Mouse (Mus musculus) liver, embryonic 16.5 days (tissue): ENCODE results near the gene Prkn. TPM values are rescaled to one million over a fixed set of nuclear protein-coding genes. Genes with fewer than 3 reads are reported as not detected.

ENCODE experiments used
- ATAC-seq: fragments of 200-750 bp; cut with Nextera tagmentation; 2 replicates; pipeline ENCODE4 v1.8.0; 2017; ENCODE audit warnings: low read depth, mild to moderate bottlenecking, moderate number of reproducible peaks, moderate library complexity
- H3K27ac ChIP-seq: fragments of 300-500 bp; sonication (generic); 2 replicates; pipeline ENCODE4 v1.5.1; 2014; ENCODE audit warnings: mild to moderate bottlenecking, low read length
- H3K27me3 ChIP-seq: fragments of 300-500 bp; sonication (generic); 2 replicates; pipeline ENCODE4 v1.6.1; 2014; ENCODE audit warnings: low read depth, low read length, mixed read lengths; ENCODE audit not compliant: control insufficient read depth, insufficient read depth
- H3K36me3 ChIP-seq: fragments of 300-500 bp; sonication (generic); 2 replicates; pipeline ENCODE4 v1.6.1; 2014; ENCODE audit warnings: mild to moderate bottlenecking; ENCODE audit not compliant: control insufficient read depth, insufficient read depth
- H3K4me1 ChIP-seq: fragments of 300-500 bp; sonication (generic); 2 replicates; pipeline ENCODE4 v1.6.1; 2014; ENCODE audit warnings: low read depth, low read length, mixed read lengths; ENCODE audit not compliant: control insufficient read depth
- H3K4me2 ChIP-seq: fragments of 300-500 bp; sonication (generic); 2 replicates; pipeline ENCODE4 v1.6.1; 2014; ENCODE audit warnings: low read depth, low read length, mixed read lengths
- H3K4me3 ChIP-seq: fragments of 300-500 bp; sonication (generic); 2 replicates; pipeline ENCODE4 v1.5.1; 2014; ENCODE audit warnings: low read depth, mild to moderate bottlenecking, low read length
- H3K9ac ChIP-seq: fragments of 300-500 bp; sonication (generic); 2 replicates; pipeline ENCODE4 v1.6.1; 2014; ENCODE audit warnings: low read depth, low read length
- H3K9me3 ChIP-seq: fragments of 300-500 bp; sonication (generic); replicated peaks from 2 replicates; pipeline ENCODE4 v1.6.1; 2016; ENCODE audit warnings: low read length; ENCODE audit not compliant: control insufficient read depth
- WGBS: fragments of 180-500 bp; shearing (Covaris S2); extraction: QIAGEN DNeasy Blood & Tissue Kit; methylation state at CpG from one replicate; pipeline ENCODE4 v1.1.7; 2014; ENCODE audit not compliant: insufficient replicate concordance; 5-methylcytosine and 5-hydroxymethylcytosine counted together
- polyA plus RNA-seq: library from polyadenylated mRNA; unstranded; fragments of >200 nt; fragmentation: Nextera tagmentation; extraction: Ambion mirVana; gene quantifications from 2 replicates; pipeline ENCODE4 v1.2.1, GENCODE M21; 2015

Prkn gene
- polyA plus RNA-seq, 1 experiment from 2014 or later = 0.70 TPM

- no peak overlapping the region for H3K9ac ChIP-seq
- no peaks in the 10 kb centered on the region for H3K36me3 ChIP-seq
- H3K27me3 ChIP-seq = no peaks in the 10 kb centered on the region
- WGBS = 63% methylated on average over 9 of the region's 9 CpGs
- H3K9me3 ChIP-seq = no peaks in the 10 kb centered on the region
- no peak for ATAC-seq
- no peaks in the 10 kb centered on the region for H3K4me1 ChIP-seq
- H3K4me3 ChIP-seq = no peak overlapping the region
- H3K27ac ChIP-seq = no peak overlapping the region
- no peak overlapping the region for H3K4me2 ChIP-seq
These were observed 404.9 kb downstream of the Prkn start for GRCm38 (mm10) chr17:11245040-11245439.

- no peaks in the 10 kb centered on the region for H3K36me3 ChIP-seq
- H3K27me3 ChIP-seq = no peaks in the 10 kb centered on the region
- H3K4me2 ChIP-seq = no peak overlapping the region
- no peak overlapping the region for H3K27ac ChIP-seq
- no peak overlapping the region for H3K9ac ChIP-seq
- H3K9me3 ChIP-seq = no peaks in the 10 kb centered on the region
- 58% methylated on average over 6 of the region's 6 CpGs for WGBS
- no peak for ATAC-seq
- H3K4me3 ChIP-seq = no peak overlapping the region
- H3K4me1 ChIP-seq = no peaks in the 10 kb centered on the region
These were observed 409.0 kb downstream of the Prkn start for GRCm38 (mm10) chr17:11249216-11249615.

- H3K27ac ChIP-seq = no peak overlapping the region
- ATAC-seq = no peak
- WGBS = 73% methylated on average over 8 of the region's 8 CpGs
These were observed 420.5 kb downstream of the Prkn start for GRCm38 (mm10) chr17:11260663-11261062.

GRCm38 (mm10) chr17:11261679-11262078 is 421.5 kb downstream of the Prkn start:
- 54% methylated on average over 5 of the region's 5 CpGs for WGBS

More at GRCm38 (mm10) chr17:11260663-11261062, 420.5 kb downstream of the Prkn start:
- no peak overlapping the region for H3K4me3 ChIP-seq
- H3K4me1 ChIP-seq = no peaks in the 10 kb centered on the region
- H3K36me3 ChIP-seq = no peaks in the 10 kb centered on the region
- H3K4me2 ChIP-seq = no peak overlapping the region
- H3K9me3 ChIP-seq = no peaks in the 10 kb centered on the region
- H3K9ac ChIP-seq = no peak overlapping the region
- H3K27me3 ChIP-seq = no peaks in the 10 kb centered on the region

GRCm38 (mm10) chr17:11267951-11268350 is 427.8 kb downstream of the Prkn start:
- Histone ChIP-seq H3K27ac (no peak overlapping the region), H3K4me3 (no peak overlapping the region), H3K9me3 (no peaks in the 10 kb centered on the region), H3K9ac (no peak overlapping the region), H3K36me3 (no peaks in the 10 kb centered on the region), H3K27me3 (no peaks in the 10 kb centered on the region), H3K4me1 (no peaks in the 10 kb centered on the region), H3K4me2 (no peak overlapping the region)
- ATAC-seq = no peak
- WGBS = 59% methylated on average over 4 of the region's 4 CpGs

More at GRCm38 (mm10) chr17:11261679-11262078, 421.5 kb downstream of the Prkn start:
- no peaks in the 10 kb centered on the region for H3K36me3 ChIP-seq
- H3K27ac ChIP-seq = no peak overlapping the region
- H3K9me3 ChIP-seq = no peaks in the 10 kb centered on the region
- no peaks in the 10 kb centered on the region for H3K27me3 ChIP-seq
- no peak overlapping the region for H3K4me2 ChIP-seq
- no peak overlapping the region for H3K9ac ChIP-seq
- H3K4me3 ChIP-seq = no peak overlapping the region
- H3K4me1 ChIP-seq = no peaks in the 10 kb centered on the region
- ATAC-seq = no peak

- H3K27me3 ChIP-seq = no peaks in the 10 kb centered on the region
- H3K4me2 ChIP-seq = no peak overlapping the region
- H3K36me3 ChIP-seq = no peaks in the 10 kb centered on the region
- H3K27ac ChIP-seq = no peak overlapping the region
- WGBS = 53% methylated on average over 4 of the region's 4 CpGs
- no peak overlapping the region for H3K4me3 ChIP-seq
- no peaks in the 10 kb centered on the region for H3K4me1 ChIP-seq
- no peak overlapping the region for H3K9ac ChIP-seq
- H3K9me3 ChIP-seq = no peaks in the 10 kb centered on the region
- ATAC-seq = no peak
These were observed 430.0 kb downstream of the Prkn start for GRCm38 (mm10) chr17:11270179-11270578.

GRCm38 (mm10) chr17:11271876-11272275 is 431.7 kb downstream of the Prkn start:
- Histone ChIP-seq H3K27ac (no peak overlapping the region), H3K4me3 (no peak overlapping the region), H3K4me2 (no peak overlapping the region), H3K9ac (no peak overlapping the region), H3K27me3 (no peaks in the 10 kb centered on the region), H3K4me1 (no peaks in the 10 kb centered on the region), H3K9me3 (no peaks in the 10 kb centered on the region), H3K36me3 (no peaks in the 10 kb centered on the region)
- ATAC-seq = no peak

- Histone ChIP-seq H3K9ac (no peak overlapping the region), H3K4me3 (no peak overlapping the region), H3K4me1 (no peaks in the 10 kb centered on the region), H3K27ac (no peak overlapping the region), H3K27me3 (no peaks in the 10 kb centered on the region), H3K4me2 (no peak overlapping the region), H3K9me3 (no peaks in the 10 kb centered on the region), H3K36me3 (no peaks in the 10 kb centered on the region)
- no peak for ATAC-seq
- WGBS = 46% methylated on average over 4 of the region's 4 CpGs
These were observed 444.1 kb downstream of the Prkn start for GRCm38 (mm10) chr17:11284246-11284645.

GRCm38 (mm10) chr17:11290183-11290582 is 450.0 kb downstream of the Prkn start:
- Histone ChIP-seq H3K4me1 (no peaks in the 10 kb centered on the region), H3K9ac (no peak overlapping the region)
- WGBS = 35% methylated on average over 3 of the region's 3 CpGs

More at GRCm38 (mm10) chr17:11290183-11290582, 450.0 kb downstream of the Prkn start:
- Histone ChIP-seq H3K4me2 (no peak overlapping the region), H3K9me3 (no peaks in the 10 kb centered on the region), H3K36me3 (no peaks in the 10 kb centered on the region), H3K27ac (no peak overlapping the region), H3K27me3 (no peaks in the 10 kb centered on the region), H3K4me3 (no peak overlapping the region)
- no peak for ATAC-seq
